Mouse (Mus musculus) kidney, adult 9 months (tissue): ENCODE measurements at regions not wholly inside any gene's neighbourhood (a gene's known extent, or its start where the extent isn't known, plus 50 kb on each side); places are given as distances from the start of the nearest gene placed in this dataset.

Source experiments
- DNase-seq: peaks from one replicate; pipeline ENCODE4 v3.0.0; 2022

DNA sequence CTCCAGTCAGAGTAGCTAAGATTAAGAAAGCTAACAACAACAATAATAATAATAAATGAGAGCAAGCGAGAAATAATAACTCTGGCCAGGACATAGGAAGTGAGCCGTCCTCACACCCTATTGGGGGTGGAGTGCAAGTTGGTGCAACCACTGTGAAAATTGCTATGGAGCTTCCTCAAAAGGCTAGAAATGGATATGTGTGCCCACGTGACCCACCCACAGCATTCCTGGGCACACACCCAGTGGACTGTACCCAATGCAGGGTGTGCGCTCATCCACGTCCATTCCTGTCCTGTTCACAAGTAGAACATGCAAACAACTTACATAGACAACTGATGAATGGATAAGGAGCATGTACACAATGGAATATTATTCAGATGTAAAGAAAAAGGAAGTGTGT lies 85.2 kb upstream of the Spred2 start:
- peak; percentile 11 for DNase-seq

- no peak for DNase-seq
Measured at GRCm38 (mm10) chr11:19843084-19843483, 81.1 kb upstream of the Spred2 start.

- no peak for DNase-seq
Measured at GRCm38 (mm10) chr11:19847910-19848309, 76.3 kb upstream of the Spred2 start.

DNA sequence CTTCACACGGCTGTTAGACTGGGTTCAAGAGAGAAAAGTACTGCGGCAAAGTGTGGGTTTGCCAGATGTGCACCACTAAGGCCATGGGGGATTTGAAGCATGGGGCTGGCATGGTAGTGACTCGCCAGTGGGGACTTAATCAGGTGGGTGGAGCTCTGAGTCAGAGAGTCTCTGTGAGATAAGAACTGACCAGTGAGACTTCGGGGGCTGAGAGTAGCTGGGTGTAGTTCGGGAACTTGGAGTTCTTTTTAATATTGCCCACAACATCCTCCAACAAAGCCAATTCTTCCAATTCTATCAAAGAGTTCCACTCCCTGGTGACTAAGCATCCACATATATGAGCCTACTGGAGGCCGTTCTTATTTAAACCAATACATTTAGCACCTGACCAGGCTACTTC lies 75.8 kb upstream of the Spred2 start:
- no peak for DNase-seq

DNA sequence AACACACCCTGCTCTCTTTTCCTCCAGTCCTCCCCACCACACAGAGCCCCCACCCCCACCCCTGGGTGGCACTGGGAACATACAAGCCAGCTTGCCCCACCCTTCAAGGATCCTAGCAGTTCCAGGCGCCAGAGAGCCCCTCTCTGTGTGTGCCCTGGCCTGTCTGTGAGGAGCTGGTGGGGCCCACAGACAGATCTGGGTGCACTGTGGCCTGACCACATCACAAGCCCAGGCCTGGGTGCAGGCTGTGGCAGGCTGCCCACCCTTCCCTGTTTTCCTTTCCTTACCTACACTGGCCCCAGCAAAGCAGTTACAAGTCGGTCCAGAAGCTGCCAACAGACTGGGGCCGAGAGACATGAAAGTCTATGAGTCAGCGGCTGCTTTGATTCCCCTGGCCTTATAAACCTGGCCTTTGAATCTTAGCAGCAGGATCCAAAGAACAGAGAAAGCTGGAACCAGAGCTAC lies 74.8 kb upstream of the Spred2 start:
- DNase-seq: peak; percentile 81

GRCm38 (mm10) chr11:19849844-19850420 lies 74.2 kb upstream of the Spred2 start:
- no peak for DNase-seq

GRCm38 (mm10) chr11:19851022-19851615 lies 73.1 kb upstream of the Spred2 start:
- DNase-seq: peak; percentile 9

DNA sequence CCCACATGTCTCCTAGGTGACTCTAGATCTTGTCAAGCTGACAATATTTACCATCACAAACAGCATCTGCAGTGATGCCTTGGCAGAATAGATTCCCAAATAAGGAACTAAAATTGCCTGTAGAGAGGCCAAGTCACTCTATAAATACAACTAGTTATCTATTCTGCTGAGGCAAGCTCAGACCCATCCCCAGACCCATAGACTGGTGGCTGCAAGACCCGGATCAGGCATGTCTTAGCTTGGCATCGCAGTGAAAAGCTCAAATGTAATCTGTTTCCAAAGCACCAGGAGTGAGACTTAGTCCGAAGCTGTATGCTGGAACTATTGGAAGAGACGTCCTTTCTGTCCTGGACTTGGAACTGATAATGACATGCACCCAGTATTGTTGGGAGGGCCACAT lies 62.6 kb upstream of the Spred2 start:
- no peak for DNase-seq

DNA sequence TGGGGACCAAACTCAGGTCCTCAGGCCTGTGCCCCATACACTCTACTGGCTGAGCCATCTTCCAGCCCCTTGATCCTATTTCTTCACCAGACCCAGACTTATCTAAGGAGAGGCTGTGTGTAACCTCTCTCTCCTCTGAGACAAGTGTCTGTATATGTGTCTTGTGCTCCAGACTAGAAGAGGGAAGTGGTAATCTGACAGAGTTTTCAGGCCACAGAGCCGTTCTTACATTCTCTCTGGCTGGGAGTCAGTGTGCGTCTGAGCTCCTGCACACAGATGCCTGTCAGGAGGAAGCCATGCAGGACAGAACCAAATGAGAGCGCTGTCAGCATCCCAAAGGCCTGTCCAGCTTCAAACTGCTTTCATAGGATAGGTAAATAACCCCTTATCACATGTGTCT lies 60.8 kb upstream of the Spred2 start:
- no peak for DNase-seq

DNA sequence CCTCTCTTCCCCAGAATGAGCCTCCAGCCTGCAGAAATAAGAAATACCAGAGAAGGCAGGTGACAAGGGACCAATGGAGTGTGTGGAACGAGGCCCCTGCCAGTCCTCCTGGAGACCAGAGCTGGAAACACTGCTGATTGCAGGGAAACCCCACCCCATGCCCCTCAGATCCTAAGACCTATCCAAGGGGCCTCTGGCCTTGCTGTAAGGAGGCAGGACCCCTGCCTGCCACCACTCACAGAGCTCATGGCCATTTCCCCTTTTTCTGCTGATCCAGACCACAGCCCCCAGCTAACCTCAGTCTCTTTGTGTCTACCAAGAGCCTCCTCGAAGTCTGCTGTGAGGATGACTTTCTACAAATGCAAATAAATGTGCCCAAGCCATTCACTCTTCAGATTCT lies 57.9 kb upstream of the Spred2 start:
- DNase-seq: no peak

GRCm38 (mm10) chr11:19869671-19870070 lies 54.5 kb upstream of the Spred2 start:
- DNase-seq: no peak

- no peak for DNase-seq
Measured at GRCm38 (mm10) chr11:19870136-19870535, 54.0 kb upstream of the Spred2 start.

DNA sequence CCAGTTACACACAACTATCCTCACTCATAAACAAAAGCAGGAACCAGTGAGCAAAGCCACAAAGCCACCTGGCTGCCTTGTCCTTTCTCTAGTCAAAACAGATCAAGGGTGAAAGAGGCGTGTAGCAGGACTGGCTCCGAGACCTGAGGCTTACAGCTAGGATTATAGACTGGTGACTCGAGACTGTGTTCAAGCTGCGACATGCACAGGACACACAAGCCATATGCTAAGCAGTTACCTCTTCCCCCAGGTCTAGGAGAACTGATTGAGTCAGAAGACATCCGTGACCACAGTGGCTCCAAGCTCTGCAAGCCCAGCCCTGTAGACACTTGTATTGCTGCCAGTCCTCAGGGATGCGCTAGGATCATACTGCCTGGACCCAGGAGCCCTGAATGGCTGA lies 50.4 kb upstream of the Spred2 start:
- no peak for DNase-seq
